Mouse (Mus musculus) lung, embryonic 14.5 days (tissue): ENCODE results near the gene Clmn. TPM values are rescaled to one million over a fixed set of nuclear protein-coding genes. Genes with fewer than 3 reads are reported as not detected.

Experiments used
- ATAC-seq: fragments of 200-750 bp; cut with Nextera tagmentation; 2 replicates; pipeline ENCODE4 v1.8.0; 2017; ENCODE audit warnings: mild to moderate bottlenecking, moderate TSS enrichment, moderate library complexity; ENCODE audit not compliant: insufficient read depth
- DNase-seq: peaks from one replicate; pipeline ENCODE4 v3.0.0-alpha.2; 2015
- H3K27ac ChIP-seq: fragments of 300-500 bp; sonication (generic); 2 replicates; pipeline ENCODE4 v1.5.1; 2014; ENCODE audit warnings: low read depth, mild to moderate bottlenecking, moderate library complexity
- H3K27me3 ChIP-seq: fragments of 300-500 bp; sonication (generic); 2 replicates; pipeline ENCODE4 v1.6.1; 2014; ENCODE audit warnings: low read length, control low read depth; ENCODE audit not compliant: insufficient read depth
- H3K36me3 ChIP-seq: fragments of 300-500 bp; sonication (generic); 2 replicates; pipeline ENCODE4 v1.6.1; 2014; ENCODE audit warnings: control low read depth; ENCODE audit not compliant: insufficient read depth
- H3K4me1 ChIP-seq: fragments of 300-500 bp; sonication (generic); 2 replicates; pipeline ENCODE4 v1.6.1; 2014; ENCODE audit warnings: antibody characterized with exemption, control low read depth; ENCODE audit not compliant: insufficient read depth
- H3K4me2 ChIP-seq: fragments of 300-500 bp; sonication (generic); 2 replicates; pipeline ENCODE4 v1.6.1; 2014; ENCODE audit warnings: mild to moderate bottlenecking
- H3K4me3 ChIP-seq: fragments of 300-500 bp; sonication (generic); 2 replicates; pipeline ENCODE4 v1.5.1; 2014; ENCODE audit warnings: low read depth, low read length
- H3K9ac ChIP-seq: fragments of 300-500 bp; sonication (generic); 2 replicates; pipeline ENCODE4 v1.6.1; 2014
- H3K9me3 ChIP-seq: fragments of 300-500 bp; sonication (generic); 2 replicates; pipeline ENCODE4 v1.6.1; 2016; ENCODE audit warnings: low read depth, low read length, control low read depth
- CTCF ChIP-seq: IDR thresholded peaks from 2 replicates; pipeline ENCODE4 v1.5.1; 2016; ENCODE audit warnings: antibody characterized with exemption, low read depth
- WGBS: fragments of 180-500 bp; shearing (Covaris S2); extraction: QIAGEN DNeasy Blood & Tissue Kit; methylation state at CpG from one replicate; pipeline ENCODE4 v1.1.7; 2014; 5-methylcytosine and 5-hydroxymethylcytosine counted together
- polyA plus RNA-seq: library from polyadenylated mRNA; unstranded; fragments of >200 nt; fragmentation: Nextera tagmentation; extraction: Ambion mirVana; gene quantifications from 2 replicates; pipeline ENCODE4 v1.2.1, GENCODE M21; 2014

Gene Clmn
- polyA plus RNA-seq, 1 experiment from 2014 or later = 2.1 TPM

DNA sequence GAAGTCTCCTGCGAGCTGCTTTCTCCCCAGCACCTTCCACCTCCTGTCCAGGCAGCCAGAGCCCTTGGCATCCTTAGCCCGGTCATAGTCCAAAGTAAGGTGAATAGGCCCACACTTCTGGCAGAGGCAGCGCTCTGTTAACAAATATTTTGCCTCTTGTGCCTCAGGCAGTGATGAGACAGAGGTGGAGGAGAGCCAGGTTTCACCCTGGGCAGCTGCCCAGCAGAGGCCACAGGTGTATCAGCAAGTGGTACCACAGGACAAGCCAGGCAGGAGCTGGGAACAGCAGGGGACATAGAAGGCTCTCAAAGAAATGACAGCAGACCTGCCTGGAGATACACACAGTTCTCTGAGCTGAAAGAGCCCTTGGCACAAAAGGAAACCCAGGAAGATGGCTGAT, 23.6 kb downstream of the Clmn start:
- Histone ChIP-seq H3K27ac (no peak overlapping the region), H3K9ac (no peak overlapping the region), H3K4me2 (no peak overlapping the region), H3K9me3 (no peaks in the 10 kb centered on the region), H3K27me3 (no peaks in the 10 kb centered on the region), H3K4me1 (no peaks in the 10 kb centered on the region; the same call in 1 of the 2 replicates), H3K36me3 (no peaks in the 10 kb centered on the region), H3K4me3 (no peak overlapping the region)
- TF ChIP-seq CTCF = no peak
- WGBS = 84% methylated on average over 3 of the region's 3 CpGs
- no peak for ATAC-seq
- DNase-seq = no peak

GRCm38 (mm10) chr12:104838987-104839386, 25.9 kb downstream of the Clmn start:
- TF ChIP-seq CTCF = peak; percentile 53

GRCm38 (mm10) chr12:104838462-104838861, 26.4 kb downstream of the Clmn start:
- ATAC-seq (no peak), DNase-seq (no peak)
- Histone ChIP-seq H3K27me3 (no peaks in the 10 kb centered on the region), H3K4me1 (no peaks in the 10 kb centered on the region), H3K4me2 (no peak overlapping the region), H3K9ac (no peak overlapping the region), H3K27ac (no peak overlapping the region), H3K4me3 (no peak overlapping the region), H3K36me3 (no peaks in the 10 kb centered on the region), H3K9me3 (no peaks in the 10 kb centered on the region)
- TF ChIP-seq CTCF = no peak

More at GRCm38 (mm10) chr12:104838987-104839386, 25.9 kb downstream of the Clmn start:
- DNase-seq (no peak), ATAC-seq (no peak)
- Histone ChIP-seq H3K9me3 (no peaks in the 10 kb centered on the region), H3K36me3 (no peaks in the 10 kb centered on the region), H3K27me3 (no peaks in the 10 kb centered on the region), H3K4me2 (no peak overlapping the region), H3K4me3 (no peak overlapping the region), H3K4me1 (no peaks in the 10 kb centered on the region), H3K27ac (no peak overlapping the region), H3K9ac (no peak overlapping the region)
- 60% methylated on average over 4 of the region's 4 CpGs for WGBS

DNA sequence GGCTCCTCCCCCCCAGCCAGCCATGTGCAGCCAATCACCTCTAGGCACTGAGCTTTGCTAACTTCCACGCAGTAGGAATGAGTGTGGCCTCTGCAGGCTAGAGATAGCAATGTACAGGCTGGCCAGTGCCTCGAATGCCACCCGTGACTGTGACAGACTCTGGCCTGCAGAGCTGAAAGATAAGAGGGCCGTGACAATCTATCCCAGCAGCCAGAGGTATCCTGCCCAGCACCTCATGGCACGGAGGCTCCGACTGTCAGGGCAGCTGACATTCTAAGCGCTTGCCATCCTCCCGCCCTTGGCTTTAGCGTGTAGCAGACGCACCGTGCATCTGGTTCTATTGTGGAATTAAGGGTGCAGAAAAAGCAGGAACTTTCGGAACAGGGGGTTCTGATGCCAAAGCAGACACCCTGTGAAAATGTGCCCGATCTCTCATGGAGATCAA, 26.9 kb downstream of the Clmn start:
- Histone ChIP-seq H3K4me3 (no peak overlapping the region), H3K4me2 (no peak overlapping the region), H3K27me3 (no peaks in the 10 kb centered on the region), H3K27ac (no peak overlapping the region), H3K9ac (no peak overlapping the region), H3K4me1 (no peaks in the 10 kb centered on the region), H3K9me3 (no peaks in the 10 kb centered on the region), H3K36me3 (no peaks in the 10 kb centered on the region)
- TF ChIP-seq CTCF = no peak
- DNase-seq (no peak), ATAC-seq (0 out of 2 replicates have a peak, but pooled peaks have one; percentile 16)
- 58% methylated on average over 13 of the region's 13 CpGs for WGBS

DNA sequence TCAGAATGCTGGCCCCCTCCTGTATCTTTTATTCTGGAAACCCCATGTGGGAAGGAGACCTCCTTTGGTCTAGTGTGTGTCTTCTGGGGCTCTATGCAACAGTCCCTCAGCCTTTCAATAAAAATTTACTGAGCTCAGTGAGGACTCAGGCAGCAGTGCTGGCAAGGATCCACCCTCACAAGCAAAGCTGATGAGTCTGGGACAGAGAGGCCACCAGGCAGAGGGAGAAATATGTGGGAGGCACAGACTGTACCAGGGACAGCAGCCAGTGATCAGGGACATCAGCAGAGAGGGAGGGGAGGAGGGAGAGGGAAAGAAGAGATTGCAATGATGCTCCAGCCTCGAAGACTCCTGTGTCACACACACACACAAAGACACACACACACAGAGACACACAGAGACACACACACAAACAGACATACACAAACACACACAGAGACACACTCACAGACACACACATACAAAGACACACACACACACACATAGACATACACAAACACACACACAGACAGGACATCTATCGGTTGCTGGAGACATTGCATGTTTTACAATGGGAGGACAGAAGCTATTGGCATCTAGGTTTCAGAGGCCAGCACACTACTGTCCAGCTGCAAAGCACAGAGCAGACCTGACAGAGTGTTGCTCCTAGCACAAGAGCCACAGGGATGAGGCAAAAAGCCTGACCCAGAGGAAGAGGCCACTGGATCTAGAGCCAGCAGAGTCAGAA, 27.6 kb downstream of the Clmn start:
- WGBS = 74% methylated on average over 2 of the region's 2 CpGs
- Histone ChIP-seq H3K9ac (no peak overlapping the region), H3K27me3 (no peaks in the 10 kb centered on the region), H3K36me3 (no peaks in the 10 kb centered on the region), H3K9me3 (no peaks in the 10 kb centered on the region), H3K4me1 (no peaks in the 10 kb centered on the region), H3K4me3 (no peak overlapping the region), H3K4me2 (no peak overlapping the region), H3K27ac (no peak overlapping the region)
- peak; percentile 42; the same call in 1 of the 2 replicates for ATAC-seq
- DNase-seq = peak; percentile 57
- no peak; the same call in 1 of the 2 replicates for TF ChIP-seq CTCF

GRCm38 (mm10) chr12:104836230-104836629, 28.6 kb downstream of the Clmn start:
- no peak overlapping the region for H3K9ac ChIP-seq
- ATAC-seq = no peak
- WGBS = 91% methylated on average over 6 of the region's 6 CpGs
- no peaks in the 10 kb centered on the region for H3K27me3 ChIP-seq
- H3K9me3 ChIP-seq = no peaks in the 10 kb centered on the region
- TF ChIP-seq CTCF = no peak
- no peak for DNase-seq
- no peaks in the 10 kb centered on the region for H3K4me1 ChIP-seq
- H3K4me2 ChIP-seq = no peak overlapping the region
- H3K36me3 ChIP-seq = no peaks in the 10 kb centered on the region
- no peak overlapping the region for H3K27ac ChIP-seq
- H3K4me3 ChIP-seq = no peak overlapping the region

GRCm38 (mm10) chr12:104835369-104836094, 29.3 kb downstream of the Clmn start:
- Histone ChIP-seq H3K36me3 (no peaks in the 10 kb centered on the region), H3K27ac (no peak overlapping the region), H3K9me3 (no peaks in the 10 kb centered on the region), H3K4me3 (no peak overlapping the region), H3K4me1 (no peaks in the 10 kb centered on the region), H3K9ac (no peak overlapping the region), H3K4me2 (no peak overlapping the region), H3K27me3 (no peaks in the 10 kb centered on the region)
- DNase-seq = no peak
- TF ChIP-seq CTCF = no peak
- ATAC-seq = no peak
- 62% methylated on average over 19 of the region's 19 CpGs for WGBS
